In the genomic region with DNA sequence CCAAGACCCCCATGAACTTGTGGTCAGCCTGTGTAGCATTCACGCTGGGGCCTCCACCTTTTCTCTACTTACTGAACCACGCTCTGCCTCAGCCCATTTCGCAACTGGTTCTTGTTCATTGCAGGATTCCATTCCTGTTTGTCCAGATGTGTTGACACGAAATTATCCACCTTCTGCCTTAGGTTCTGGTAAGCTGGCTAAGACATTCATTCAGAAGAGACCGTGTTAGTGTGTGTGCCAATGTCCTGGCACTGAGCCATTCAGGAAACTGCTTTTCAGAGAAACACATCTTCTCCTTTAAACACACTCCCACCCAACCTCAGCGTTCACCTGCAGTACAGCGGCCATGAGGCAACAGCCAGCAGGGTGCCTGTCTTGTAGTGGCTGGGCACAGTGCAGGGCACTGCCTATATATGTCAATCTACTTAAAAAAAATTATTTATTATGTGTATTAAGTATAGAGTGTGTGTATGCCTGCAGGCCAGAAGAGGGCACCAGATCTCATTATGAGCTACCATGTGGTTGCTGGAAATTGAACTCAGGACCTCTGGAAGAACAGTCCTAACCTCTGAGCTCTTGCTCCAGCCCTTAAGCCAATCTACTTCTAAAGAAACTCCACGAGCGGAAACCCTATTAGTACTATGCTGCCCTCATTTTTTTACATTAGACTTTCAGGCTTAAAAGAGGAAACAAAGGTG, we compare ENCODE assay signal across 12 mouse cellular contexts. TPM values are rescaled to one million over a fixed set of nuclear protein-coding genes. Genes with fewer than 3 reads are reported as not detected.
DNase-seq lines count a peak whose midpoint lies in the region; ATAC-seq and TF ChIP-seq lines count a peak whose summit lies in the region.
"Had no signal": no experiment of that assay in that cellular context is flagged by ENCODE, and none has a peak within 500 bp of the region (broad histone marks: within the 10 kb centered on the region; RNA-seq: fewer than 3 reads in every experiment).

No protein-coding gene starts in this region.

- no peak overlapping the region for H3K4me3 ChIP-seq in forebrain, postnatal 0 days (ENCODE audit: low read depth, low read length)
- no peak overlapping the region for H3K4me3 ChIP-seq in forebrain, embryonic 13.5 days
- no peak overlapping the region for H3K4me3 ChIP-seq in layer of hippocampus, adult 2 months
- H3K4me3 ChIP-seq in MEL (ENCODE audit: control insufficient read depth in 1 of 2, insufficient read depth in 1 of 2, low read depth in 2 of 2, low read length in 2 of 2): no peak overlapping the region

- peaks cover 4% of the 10 kb centered on the region for H3K79me2 ChIP-seq in MEL (ENCODE audit: control insufficient read depth, insufficient read depth, low read length, poor library complexity)

- H3K36me3 ChIP-seq in forebrain, postnatal 0 days (ENCODE audit: insufficient read depth): peaks cover 43% of the 10 kb centered on the region
- peaks cover 54% of the 10 kb centered on the region for H3K36me3 ChIP-seq in forebrain, embryonic 13.5 days (ENCODE audit: poor library complexity, severe bottlenecking)
- peaks cover 2 to 12% of the 10 kb centered on the region in 2 experiments; a peak in 3 of 4 replicates for H3K36me3 ChIP-seq in MEL (ENCODE audit: control insufficient read depth in 1 of 2, insufficient read depth in 2 of 2, low read length in 2 of 2)
- peaks cover 8% of the 10 kb centered on the region; the same call in 1 of the 2 replicates for H3K36me3 ChIP-seq in splenic B cell, adult 2 months (ENCODE audit: control insufficient read depth, insufficient read depth, low read length, poor library complexity, severe bottlenecking)

- no peak overlapping the region for H3K27ac ChIP-seq in forebrain, postnatal 0 days (ENCODE audit: low read depth, low read length)
- no peak overlapping the region for H3K27ac ChIP-seq in forebrain, embryonic 13.5 days
- H3K27ac ChIP-seq in layer of hippocampus, adult 2 months: no peak overlapping the region
- H3K27ac ChIP-seq in MEL (ENCODE audit: control insufficient read depth, low read depth, low read length): no peak overlapping the region
- H3K27ac ChIP-seq: hindbrain, embryonic 15.5 days had no signal

- ATAC-seq in forebrain, postnatal 0 days: no peak
- no peak for ATAC-seq in forebrain, embryonic 13.5 days

- H3K27me3 ChIP-seq in forebrain, postnatal 0 days (ENCODE audit: insufficient read depth, low read length): no peaks in the 10 kb centered on the region
- H3K27me3 ChIP-seq in forebrain, embryonic 13.5 days: no peaks in the 10 kb centered on the region
- no peaks in the 10 kb centered on the region for H3K27me3 ChIP-seq in MEL (ENCODE audit: control insufficient read depth in 1 of 2, insufficient read depth in 2 of 2, low read length in 2 of 2)
- no peaks in the 10 kb centered on the region for H3K27me3 ChIP-seq in splenic B cell, adult 2 months (ENCODE audit: control insufficient read depth, insufficient read depth, low read length, poor library complexity, severe bottlenecking)
- H3K27me3 ChIP-seq: hindbrain, embryonic 15.5 days; limb, embryonic 15.5 days had no signal

- no peak for DNase-seq in forebrain, postnatal 0 days
- DNase-seq in layer of hippocampus, adult 2 months (ENCODE audit: low spot score in 2 of 2): no peak
- DNase-seq in layer of hippocampus, postnatal 36 days: no peak
- peak; percentile 59 for DNase-seq in MEL (ENCODE audit: low read depth, low spot score)
- peak; percentile 43 for DNase-seq in splenic B cell, adult 2 months (ENCODE audit: low read depth, low spot score)
- DNase-seq in adrenal gland, postnatal 25 days: no peak
- DNase-seq in yolk sac, embryonic 10.5 days (ENCODE audit: low spot score): no peak
- DNase-seq: cerebellum, adult 11-12 months; lung, postnatal 14 days had no signal

- H3K9ac ChIP-seq in forebrain, postnatal 0 days: no peak overlapping the region
- no peak overlapping the region for H3K9ac ChIP-seq in forebrain, embryonic 13.5 days
- H3K9ac ChIP-seq in MEL (ENCODE audit: control insufficient read depth, low read depth, low read length, poor library complexity, severe bottlenecking): no peak overlapping the region
- H3K9ac ChIP-seq: hindbrain, embryonic 15.5 days; limb, embryonic 15.5 days had no signal

- no peak for TF ChIP-seq EP300 in MEL (IDR thresholded peaks at IDR 0.05; ENCODE audit: low read depth in 1 of 2, low read length in 2 of 2)

- TF ChIP-seq POLR2A in MEL (IDR thresholded peaks at IDR 0.05; ENCODE audit: control insufficient read depth in 1 of 2, insufficient read depth in 1 of 2, low read depth in 1 of 2, low read length in 2 of 2, poor library complexity in 1 of 2): no peak

- no peak; the same call in none of the 2 replicates for TF ChIP-seq RAD21 in MEL (IDR thresholded peaks at IDR 0.05; ENCODE audit: low read depth, low read length)

- no peak overlapping the region for H3K4me2 ChIP-seq in forebrain, postnatal 0 days (ENCODE audit: low read depth)
- no peak overlapping the region for H3K4me2 ChIP-seq in forebrain, embryonic 13.5 days

- H3K4me1 ChIP-seq in forebrain, postnatal 0 days (ENCODE audit: insufficient read depth): peaks cover 9% of the 10 kb centered on the region
- H3K4me1 ChIP-seq in forebrain, embryonic 13.5 days: peaks cover 20% of the 10 kb centered on the region
- H3K4me1 ChIP-seq in MEL (ENCODE audit: control insufficient read depth in 1 of 2, insufficient read depth in 2 of 2, low read length in 2 of 2): no peaks in the 10 kb centered on the region

- H3K9me3 ChIP-seq in forebrain, postnatal 0 days (ENCODE audit: low read length): no peaks in the 10 kb centered on the region
- no peaks in the 10 kb centered on the region for H3K9me3 ChIP-seq in forebrain, embryonic 13.5 days (replicated peaks)
- no peaks in the 10 kb centered on the region for H3K9me3 ChIP-seq in MEL (replicated peaks; ENCODE audit: insufficient read depth, low read length)
- H3K9me3 ChIP-seq: hindbrain, embryonic 15.5 days; limb, embryonic 15.5 days had no signal

- 89% methylated on average over 9 of the region's 9 CpGs for WGBS in forebrain, postnatal 0 days
- WGBS in forebrain, embryonic 13.5 days: 96% methylated on average over 9 of the region's 9 CpGs

- peak; percentile 21; the same call in 1 of the 2 replicates for TF ChIP-seq CTCF in forebrain, postnatal 0 days (IDR thresholded peaks at IDR 0.05; ENCODE audit: low read depth)
- peak; percentile 64 for TF ChIP-seq CTCF in layer of hippocampus, adult 2 months (conservative IDR thresholded peaks at IDR 0.05)
- peak in 2 of 3 experiments; percentile 26 to 27; a peak in 2 of 6 replicates for TF ChIP-seq CTCF in MEL (IDR thresholded peaks at IDR 0.05 in 2 of 3, conservative IDR thresholded peaks at IDR 0.05 in 1 of 3; ENCODE audit: control insufficient read depth in 1 of 3, insufficient read depth in 1 of 3, low read depth in 2 of 3, low read length in 3 of 3, poor library complexity in 1 of 3, severe bottlenecking in 1 of 3)

TF ChIP-seq in MEL, 35 proteins besides CTCF, POLR2A, EP300 and RAD21:
- TF ChIP-seq MXI1 (IDR thresholded peaks at IDR 0.05; ENCODE audit: low read depth, low read length) (peak; percentile 26; the same call in 1 of the 2 replicates), GATA1 (IDR thresholded peaks at IDR 0.05; ENCODE audit: low read depth, low read length) (no peak), SMC3 (IDR thresholded peaks at IDR 0.05; ENCODE audit: low read depth, low read length) (peak; percentile 26; the same call in 1 of the 2 replicates), MYC (IDR thresholded peaks at IDR 0.05; ENCODE audit: low read depth, low read length) (peak; percentile 55; the same call in 1 of the 2 replicates), ZNF384 (IDR thresholded peaks at IDR 0.05; ENCODE audit: low read depth, low read length) (0 out of 2 replicates have a peak, but pooled peaks have one; percentile 50), TBP (IDR thresholded peaks at IDR 0.05; ENCODE audit: low read depth, low read length) (no peak), ZKSCAN1 (IDR thresholded peaks at IDR 0.05; ENCODE audit: low read depth, low read length) (no peak), NRF1 (IDR thresholded peaks at IDR 0.05; ENCODE audit: insufficient read depth, low read depth, low read length, poor library complexity, severe bottlenecking) (no peak), SIN3A (IDR thresholded peaks at IDR 0.05; ENCODE audit: low read length) (no peak)
TF ChIP-seq in MEL: peak in this region for 4.

RNA-seq across cellular contexts. Expression of a gene that starts 2.4 kb away (rescaled TPM):
- total RNA-seq in forebrain, postnatal 0 days (2014; rRNA removed): 123 and 131 TPM in 2 replicates
- polyA plus RNA-seq in forebrain, postnatal 0 days (2015; fragmentation: Nextera tagmentation; extraction: Ambion mirVana): 147 and 160 TPM in 2 replicates
- 153 and 157 TPM in 2 replicates for polyA plus RNA-seq in forebrain, embryonic 13.5 days (2015; fragmentation: Nextera tagmentation; extraction: Ambion mirVana)
- 100 to 1,000 TPM in 1 of 2 experiments, 10 to 100 TPM in 1; 97.1 to 101 TPM for total RNA-seq in layer of hippocampus, adult 2 months (2021)
- total RNA-seq in layer of hippocampus, postnatal 36 days (2021): 100 to 1,000 TPM in 1 of 2 experiments, 10 to 100 TPM in 1; 96.5 to 101 TPM
- 39.6 and 47.3 TPM in 2 replicates for total RNA-seq in MEL (2012; rRNA removed)
- 10 to 100 TPM in 1 of 2 experiments, not detected in 1; 40.0 TPM for polyA plus RNA-seq in MEL (2012; ENCODE audit: insufficient read depth in 1 of 2, insufficient read length in 2 of 2, low read depth in 1 of 2, low replicate concordance in 2 of 2, missing spikeins in 1 of 2)
- 50.3 and 55.4 TPM in 2 replicates for total RNA-seq in adrenal gland, postnatal 25 days (2021)

Comparison
In these comparisons a context has a peak if more than half of its experiments do, and no peak if none do; other contexts are left out.
1. DNase-seq: peak in MEL (single experiment) and splenic B cell, adult 2 months (single experiment); none in forebrain, postnatal 0 days (single experiment), layer of hippocampus, adult 2 months (0 of 2), layer of hippocampus, postnatal 36 days (0 of 2), adrenal gland, postnatal 25 days (single experiment) and yolk sac, embryonic 10.5 days (single experiment).
2. Peak in every context shown above with its lines, with median percentiles within 50 percentile points of each other: CTCF ChIP-seq.